Mouse (Mus musculus) bone marrow macrophage, adult 2 months (primary cell): ENCODE measurements around the gene Rbms3.

Source experiments
- CTCF ChIP-seq: IDR thresholded peaks from 2 replicates; pipeline ENCODE4 v1.5.1; 2012; ENCODE audit warnings: low read depth, mild to moderate bottlenecking, low read length, moderate library complexity
- POLR2A ChIP-seq: IDR thresholded peaks from 2 replicates; pipeline ENCODE4 v1.6.1; 2012; ENCODE audit warnings: mild to moderate bottlenecking, low read depth, low read length, borderline replicate concordance

- TF ChIP-seq CTCF (no peak), POLR2A (no peak)
Measured at GRCm38 (mm10) chr9:116556641-116557040, 1073.1 kb downstream of the Rbms3 start.
